Mouse (Mus musculus): ENCODE measurements around the gene Pnpla2. TPM values are rescaled to one million over a fixed set of nuclear protein-coding genes. Genes with fewer than 3 reads are reported as not detected.

Pnpla2 gene
- polyA plus RNA-seq, 1 experiment from 2014 or later = 45.7 TPM

DNA sequence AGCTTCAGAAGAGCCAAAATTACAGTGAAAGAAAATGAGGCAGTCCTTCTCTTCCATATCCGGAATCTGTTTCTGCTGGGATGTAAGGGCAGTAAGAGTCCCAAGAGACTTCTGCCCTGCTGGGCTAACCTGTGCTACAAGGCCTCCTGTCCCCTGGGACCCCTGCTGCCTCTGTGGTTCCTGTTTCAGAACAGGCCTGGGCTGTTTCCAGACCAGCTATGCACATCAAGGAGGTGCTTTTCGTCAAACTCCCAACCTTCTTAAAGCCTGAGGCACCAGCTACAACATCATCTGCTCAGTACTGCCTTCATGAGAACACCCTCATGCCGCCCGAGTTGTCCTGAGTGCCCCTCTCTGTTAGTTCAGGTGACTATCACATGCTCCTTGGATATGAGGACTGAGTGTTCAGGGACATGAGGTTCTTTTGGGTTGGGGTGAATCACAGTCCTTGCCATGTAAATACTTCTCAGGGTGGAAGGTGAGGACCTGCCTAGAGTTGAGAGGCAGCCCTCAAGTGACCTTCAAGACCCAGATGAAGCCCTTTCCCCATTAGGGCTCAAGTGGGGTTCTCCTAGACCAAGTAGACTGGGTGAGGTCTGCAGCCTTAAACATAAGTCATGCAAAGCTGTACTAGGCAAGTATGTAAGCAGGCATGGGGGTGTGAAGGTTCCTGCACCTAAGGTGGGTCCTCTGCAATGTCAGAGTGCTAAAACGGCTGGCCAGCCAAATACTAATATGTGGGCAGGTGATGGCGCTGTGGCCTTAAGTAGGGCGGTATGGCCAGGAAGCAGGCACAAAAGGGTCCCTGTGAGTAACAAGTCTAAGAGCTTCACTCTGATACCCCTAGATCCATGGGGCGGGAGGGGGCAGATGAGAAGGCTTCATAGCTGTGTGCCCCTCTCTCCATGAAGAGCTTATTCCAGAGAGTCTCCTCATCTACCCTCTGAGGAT, 37.0 kb upstream of the Pnpla2 start:
- H3K9me3 ChIP-seq (ENCODE audit: control insufficient read depth, low read length) = no peaks in the 10 kb centered on the region
- no peak for ATAC-seq
- H3K27me3 ChIP-seq (replicated peaks; ENCODE audit: control insufficient read depth, insufficient read depth, low read length) = no peaks in the 10 kb centered on the region
- H3K9ac ChIP-seq (ENCODE audit: low read depth, low read length) = peak overlapping the region; percentile 5; the same call in 1 of the 2 replicates
- H3K27ac ChIP-seq (ENCODE audit: low read length) = peak overlapping the region; percentile 59
- peaks cover 8% of the 10 kb centered on the region for H3K4me1 ChIP-seq (ENCODE audit: control insufficient read depth, insufficient read depth, low read length)
- H3K4me3 ChIP-seq (ENCODE audit: low read length) = no peak overlapping the region
- no peak overlapping the region for H3K4me2 ChIP-seq (ENCODE audit: low read depth, low read length)
- H3K36me3 ChIP-seq (ENCODE audit: control insufficient read depth, insufficient read depth, low read length) = no peaks in the 10 kb centered on the region
- WGBS = 70% methylated on average over 8 of the region's 8 CpGs

DNA sequence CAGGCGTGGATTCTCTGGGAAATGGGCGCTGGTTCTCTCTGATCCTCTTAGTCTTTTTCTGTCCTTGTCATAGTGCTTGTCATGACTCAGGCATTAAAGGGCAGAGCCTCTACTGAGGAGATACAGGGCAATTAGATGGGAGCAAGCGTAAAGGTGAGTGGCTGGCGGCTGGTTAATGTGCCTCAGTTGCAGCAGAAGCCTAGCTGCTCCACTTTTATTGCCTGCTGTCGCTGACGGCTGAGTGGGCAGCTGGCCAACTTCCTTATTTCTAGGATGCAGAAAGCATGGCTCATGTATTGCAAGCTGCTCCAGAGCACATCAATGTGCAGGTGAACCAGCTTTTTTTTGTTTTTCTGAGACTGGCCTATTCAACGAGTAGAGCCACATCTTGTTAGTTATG, 36.0 kb upstream of the Pnpla2 start:
- Histone ChIP-seq H3K36me3 (ENCODE audit: control insufficient read depth, insufficient read depth, low read length) (no peaks in the 10 kb centered on the region), H3K27me3 (replicated peaks; ENCODE audit: control insufficient read depth, insufficient read depth, low read length) (no peaks in the 10 kb centered on the region), H3K4me2 (ENCODE audit: low read depth, low read length) (no peak overlapping the region), H3K9me3 (ENCODE audit: control insufficient read depth, low read length) (no peaks in the 10 kb centered on the region), H3K27ac (ENCODE audit: low read length) (peak overlapping the region; percentile 59), H3K4me3 (ENCODE audit: low read length) (no peak overlapping the region), H3K4me1 (ENCODE audit: control insufficient read depth, insufficient read depth, low read length) (peaks cover 5% of the 10 kb centered on the region; the same call in 1 of the 2 replicates), H3K9ac (ENCODE audit: low read depth, low read length) (peak overlapping the region; percentile 5; the same call in 1 of the 2 replicates)
- peak; percentile 67 for ATAC-seq
- WGBS = 47% methylated on average over 7 of the region's 7 CpGs

DNA sequence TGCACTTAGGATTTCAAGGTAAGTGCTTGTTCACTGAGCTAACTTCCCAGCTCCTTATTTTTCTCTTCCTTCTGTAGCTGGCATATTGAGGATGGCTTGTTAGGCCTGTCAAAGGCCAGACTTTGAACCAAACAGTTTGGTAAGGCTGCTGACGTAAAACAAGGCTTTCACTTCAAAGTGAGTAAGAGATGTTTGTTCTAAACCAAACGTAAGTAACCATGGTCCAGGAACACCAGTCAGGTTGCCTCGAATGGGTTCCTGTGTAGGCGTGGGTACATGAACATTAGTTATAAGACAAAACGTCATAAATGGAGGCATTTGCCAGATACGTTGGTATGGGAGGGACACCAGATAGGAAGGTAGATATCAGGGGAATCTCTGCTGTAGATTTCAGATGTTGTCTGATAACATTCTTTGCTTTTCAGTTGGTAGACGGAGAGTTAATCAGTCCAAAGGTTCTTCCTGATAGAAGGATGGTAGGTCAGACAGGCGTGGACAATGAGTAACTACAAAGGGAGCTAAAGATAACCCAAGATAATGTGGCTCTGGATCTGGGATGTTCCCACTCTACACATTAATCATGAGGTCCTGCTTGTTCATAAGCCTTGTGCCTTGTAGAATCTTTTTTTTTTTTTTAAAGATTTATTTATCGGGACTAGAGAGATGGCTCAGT, 34.8 kb upstream of the Pnpla2 start:
- Histone ChIP-seq H3K9me3 (ENCODE audit: control insufficient read depth, low read length) (no peaks in the 10 kb centered on the region), H3K4me3 (ENCODE audit: low read length) (no peak overlapping the region), H3K9ac (ENCODE audit: low read depth, low read length) (no peak overlapping the region), H3K4me2 (ENCODE audit: low read depth, low read length) (no peak overlapping the region), H3K27ac (ENCODE audit: low read length) (peak overlapping the region; percentile 72), H3K36me3 (ENCODE audit: control insufficient read depth, insufficient read depth, low read length) (no peaks in the 10 kb centered on the region), H3K4me1 (ENCODE audit: control insufficient read depth, insufficient read depth, low read length) (no peaks in the 10 kb centered on the region), H3K27me3 (replicated peaks; ENCODE audit: control insufficient read depth, insufficient read depth, low read length) (no peaks in the 10 kb centered on the region)
- WGBS = 56% methylated on average over 9 of the region's 9 CpGs
- ATAC-seq = peak; percentile 64

DNA sequence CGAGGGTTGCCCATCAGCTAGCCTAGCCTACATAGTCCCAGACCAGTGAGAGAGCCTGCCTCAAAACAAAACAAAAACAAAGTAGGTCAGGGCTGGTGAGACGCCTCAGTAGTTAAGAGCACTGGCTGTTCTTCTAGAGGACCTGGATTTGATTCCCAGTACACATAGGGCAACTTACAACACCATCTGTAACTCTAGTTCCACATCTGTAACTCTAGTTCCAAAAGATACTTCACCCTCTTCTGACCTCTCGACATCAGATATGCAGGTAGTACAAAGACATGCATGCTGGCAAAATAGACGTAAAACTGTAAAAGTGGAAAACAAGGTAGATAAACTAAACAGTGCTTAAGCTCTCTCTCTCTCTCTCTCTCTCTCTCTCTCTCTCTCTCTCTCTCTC, 31.2 kb upstream of the Pnpla2 start:
- no peaks in the 10 kb centered on the region for H3K27me3 ChIP-seq (replicated peaks; ENCODE audit: control insufficient read depth, insufficient read depth, low read length)
- no peaks in the 10 kb centered on the region for H3K9me3 ChIP-seq (ENCODE audit: control insufficient read depth, low read length)
- ATAC-seq = no peak
- H3K9ac ChIP-seq (ENCODE audit: low read depth, low read length) = no peak overlapping the region
- 73% methylated on average over 4 of the region's 4 CpGs for WGBS
- no peak overlapping the region for H3K4me3 ChIP-seq (ENCODE audit: low read length)
- H3K27ac ChIP-seq (ENCODE audit: low read length) = no peak overlapping the region
- no peak overlapping the region for H3K4me2 ChIP-seq (ENCODE audit: low read depth, low read length)
- H3K36me3 ChIP-seq (ENCODE audit: control insufficient read depth, insufficient read depth, low read length) = no peaks in the 10 kb centered on the region
- no peaks in the 10 kb centered on the region for H3K4me1 ChIP-seq (ENCODE audit: control insufficient read depth, insufficient read depth, low read length)

DNA sequence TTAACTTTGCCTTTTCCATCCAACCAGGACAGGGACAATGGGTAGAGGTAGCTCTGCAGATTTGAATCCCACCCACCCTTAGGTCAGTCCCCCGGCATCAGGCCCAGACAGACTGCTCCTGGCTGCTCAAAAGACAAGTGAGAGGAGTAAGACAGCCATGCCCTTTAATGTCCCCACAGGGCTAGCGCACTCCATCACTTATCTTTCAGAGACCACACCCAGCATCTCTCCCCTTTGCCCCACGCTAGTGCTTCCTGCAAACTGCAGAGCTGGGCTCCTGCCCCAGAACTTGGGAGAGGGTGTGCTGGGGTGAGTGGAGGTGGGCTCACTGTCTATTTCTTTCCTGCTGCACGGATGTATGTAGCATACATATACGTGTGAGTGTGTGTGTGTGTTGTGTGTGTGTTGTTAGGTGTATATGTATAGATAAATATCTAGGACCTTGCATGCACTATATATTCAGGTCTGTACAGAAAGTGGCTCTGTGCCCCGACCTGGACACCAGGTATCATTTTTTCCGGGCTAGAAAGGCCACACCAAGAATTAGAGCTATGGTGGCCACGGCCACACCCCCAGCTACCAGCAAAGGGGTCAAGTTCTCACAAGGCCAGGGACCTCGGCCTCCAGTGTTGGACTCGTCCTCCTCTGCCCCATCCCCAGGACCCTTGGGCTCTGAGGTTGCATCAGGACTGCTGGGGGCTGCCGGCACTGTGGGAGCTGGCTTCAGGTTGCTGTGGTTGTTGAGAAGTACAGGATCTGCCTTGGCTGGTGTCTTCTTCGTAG, 27.9 kb upstream of the Pnpla2 start:
- Histone ChIP-seq H3K4me2 (ENCODE audit: low read depth, low read length) (no peak overlapping the region), H3K27ac (ENCODE audit: low read length) (no peak overlapping the region), H3K4me1 (ENCODE audit: control insufficient read depth, insufficient read depth, low read length) (peaks cover 11% of the 10 kb centered on the region; the same call in 1 of the 2 replicates), H3K27me3 (replicated peaks; ENCODE audit: control insufficient read depth, insufficient read depth, low read length) (no peaks in the 10 kb centered on the region), H3K36me3 (ENCODE audit: control insufficient read depth, insufficient read depth, low read length) (peaks cover 16% of the 10 kb centered on the region), H3K4me3 (ENCODE audit: low read length) (no peak overlapping the region), H3K9ac (ENCODE audit: low read depth, low read length) (no peak overlapping the region), H3K9me3 (ENCODE audit: control insufficient read depth, low read length) (no peaks in the 10 kb centered on the region)
- ATAC-seq = no peak
- WGBS = 79% methylated on average over 12 of the region's 12 CpGs

DNA sequence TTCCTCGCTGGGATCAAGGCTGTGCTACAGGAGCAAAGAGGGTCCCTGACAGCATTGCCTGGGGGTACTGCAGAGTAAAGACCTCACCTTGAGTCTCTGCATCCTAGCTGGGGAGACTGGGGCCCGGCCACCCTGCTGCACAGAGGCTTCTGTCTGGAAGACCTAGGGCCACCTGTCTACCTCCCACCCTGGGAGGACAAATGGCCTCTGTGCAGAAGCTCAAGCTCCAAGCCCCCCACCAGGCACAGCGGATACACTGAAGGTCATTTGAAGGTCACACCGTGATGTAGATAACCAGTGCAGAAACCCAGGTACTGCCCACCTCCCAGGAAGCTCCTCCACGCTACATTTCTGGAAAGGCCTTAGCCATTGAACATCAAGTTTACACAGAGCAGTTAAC, 26.3 kb upstream of the Pnpla2 start:
- Histone ChIP-seq H3K36me3 (ENCODE audit: control insufficient read depth, insufficient read depth, low read length) (peaks cover 20% of the 10 kb centered on the region), H3K27me3 (replicated peaks; ENCODE audit: control insufficient read depth, insufficient read depth, low read length) (no peaks in the 10 kb centered on the region)
- ATAC-seq = no peak

DNA sequence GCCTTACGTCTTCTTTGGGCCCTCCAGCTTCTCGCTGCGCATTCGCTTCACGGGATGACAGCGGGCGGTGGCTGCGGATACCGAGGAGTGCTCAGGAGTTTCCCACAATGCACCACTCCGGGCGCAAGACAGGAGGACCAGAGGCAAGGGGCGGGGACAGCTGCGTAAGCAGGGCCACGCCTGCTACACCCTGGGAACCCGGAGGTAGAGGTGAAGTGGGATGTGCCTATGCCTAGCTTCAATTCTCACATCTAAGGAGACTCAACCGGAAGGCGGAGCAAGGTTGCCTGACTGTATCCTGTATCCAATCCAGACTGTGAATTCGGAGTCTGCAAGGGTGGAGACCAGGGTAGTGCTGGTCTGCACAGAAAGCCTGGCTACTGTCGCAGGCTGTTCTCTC, 25.7 kb upstream of the Pnpla2 start, which contains the start of gene Cend1:
TSS of gene Cend1 (minus strand) at position 182 of the 400 bp plus-strand sequence.
- Histone ChIP-seq H3K4me3 (ENCODE audit: low read length) (no peak within 1 kb of the TSS), H3K4me1 (ENCODE audit: control insufficient read depth, insufficient read depth, low read length) (peaks cover 17% of the 10 kb centered on the region), H3K9ac (ENCODE audit: low read depth, low read length) (0 out of 2 replicates have a peak within 1 kb of the TSS, but pooled peaks have one; percentile 14), H3K27ac (ENCODE audit: low read length) (no peak within 1 kb of the TSS), H3K36me3 (ENCODE audit: control insufficient read depth, insufficient read depth, low read length) (peaks cover 21% of the 10 kb centered on the region), H3K9me3 (ENCODE audit: control insufficient read depth, low read length) (no peaks in the 10 kb centered on the region), H3K27me3 (replicated peaks; ENCODE audit: control insufficient read depth, insufficient read depth, low read length) (no peaks in the 10 kb centered on the region), H3K4me2 (ENCODE audit: low read depth, low read length) (0 out of 2 replicates have a peak within 1 kb of the TSS, but pooled peaks have one; percentile 10)
- peak; percentile 62 for ATAC-seq
- 7% methylated on average over 19 of the region's 19 CpGs for WGBS

More for the DNA sequence above, 26.3 kb upstream of the Pnpla2 start:
- peaks cover 11% of the 10 kb centered on the region for H3K4me1 ChIP-seq (ENCODE audit: control insufficient read depth, insufficient read depth, low read length)
- H3K4me3 ChIP-seq (ENCODE audit: low read length) = no peak overlapping the region
- no peaks in the 10 kb centered on the region for H3K9me3 ChIP-seq (ENCODE audit: control insufficient read depth, low read length)
- 57% methylated on average over 5 of the region's 5 CpGs for WGBS
- H3K9ac ChIP-seq (ENCODE audit: low read depth, low read length) = no peak overlapping the region
- no peak overlapping the region for H3K27ac ChIP-seq (ENCODE audit: low read length)
- H3K4me2 ChIP-seq (ENCODE audit: low read depth, low read length) = no peak overlapping the region

DNA sequence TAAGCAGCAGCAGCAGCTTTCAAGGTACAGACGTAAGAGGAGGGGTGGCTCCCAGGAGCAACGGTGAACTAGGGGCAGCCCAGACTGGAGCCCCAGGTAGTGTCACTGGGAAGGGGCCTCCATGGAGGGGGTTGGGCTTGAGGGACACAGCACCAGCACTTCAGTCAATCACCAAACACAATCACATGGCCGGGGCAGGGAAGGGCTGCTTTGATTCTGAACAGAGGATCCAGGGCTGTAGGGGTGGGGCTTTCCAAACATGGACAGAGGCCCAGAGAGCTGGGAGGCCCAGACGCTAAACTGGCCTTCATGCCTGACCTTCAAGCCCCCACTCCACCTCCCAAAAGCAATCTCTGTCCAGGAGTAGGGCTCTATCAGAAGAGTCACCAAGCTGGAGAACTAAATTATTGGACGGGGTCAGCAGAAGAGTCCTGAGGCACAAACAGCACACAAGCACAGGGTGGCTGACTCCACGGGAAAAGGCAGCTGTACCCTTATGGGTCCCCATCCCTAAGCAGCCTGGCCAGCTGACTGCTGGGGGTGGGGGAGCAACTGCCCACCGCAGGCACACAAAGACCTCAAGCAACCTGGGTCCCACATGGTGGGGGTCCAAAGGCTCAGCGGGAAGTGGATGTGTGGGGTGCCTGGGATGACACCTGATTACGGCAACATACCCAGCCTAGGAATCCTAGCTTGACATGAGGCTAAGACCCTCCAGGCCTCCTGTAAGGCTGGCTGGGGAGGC, 25.0 kb upstream of the Pnpla2 start:
- Histone ChIP-seq H3K9me3 (ENCODE audit: control insufficient read depth, low read length) (no peaks in the 10 kb centered on the region), H3K4me1 (ENCODE audit: control insufficient read depth, insufficient read depth, low read length) (peaks cover 24% of the 10 kb centered on the region), H3K27ac (ENCODE audit: low read length) (no peak overlapping the region), H3K4me3 (ENCODE audit: low read length) (no peak overlapping the region), H3K36me3 (ENCODE audit: control insufficient read depth, insufficient read depth, low read length) (peaks cover 21% of the 10 kb centered on the region), H3K27me3 (replicated peaks; ENCODE audit: control insufficient read depth, insufficient read depth, low read length) (no peaks in the 10 kb centered on the region), H3K4me2 (ENCODE audit: low read depth, low read length) (no peak overlapping the region), H3K9ac (ENCODE audit: low read depth, low read length) (0 out of 2 replicates have a peak overlapping the region, but pooled peaks have one; percentile 14)
- 59% methylated on average over 9 of the region's 9 CpGs for WGBS
- no peak for ATAC-seq

All from intestine, embryonic 16.5 days (tissue).